Mouse (Mus musculus): ENCODE results near the gene Fam107a. TPM values are rescaled to one million over a fixed set of nuclear protein-coding genes. Genes with fewer than 3 reads are reported as not detected.
A peak's percentile ranks its signal among the peaks of the same experiment; 100 is the strongest.

Fam107a gene
- polyA plus RNA-seq (2014; fragmentation: Nextera tagmentation; extraction: Ambion mirVana) = 3.2 and 4.0 TPM in 2 replicates

DNA sequence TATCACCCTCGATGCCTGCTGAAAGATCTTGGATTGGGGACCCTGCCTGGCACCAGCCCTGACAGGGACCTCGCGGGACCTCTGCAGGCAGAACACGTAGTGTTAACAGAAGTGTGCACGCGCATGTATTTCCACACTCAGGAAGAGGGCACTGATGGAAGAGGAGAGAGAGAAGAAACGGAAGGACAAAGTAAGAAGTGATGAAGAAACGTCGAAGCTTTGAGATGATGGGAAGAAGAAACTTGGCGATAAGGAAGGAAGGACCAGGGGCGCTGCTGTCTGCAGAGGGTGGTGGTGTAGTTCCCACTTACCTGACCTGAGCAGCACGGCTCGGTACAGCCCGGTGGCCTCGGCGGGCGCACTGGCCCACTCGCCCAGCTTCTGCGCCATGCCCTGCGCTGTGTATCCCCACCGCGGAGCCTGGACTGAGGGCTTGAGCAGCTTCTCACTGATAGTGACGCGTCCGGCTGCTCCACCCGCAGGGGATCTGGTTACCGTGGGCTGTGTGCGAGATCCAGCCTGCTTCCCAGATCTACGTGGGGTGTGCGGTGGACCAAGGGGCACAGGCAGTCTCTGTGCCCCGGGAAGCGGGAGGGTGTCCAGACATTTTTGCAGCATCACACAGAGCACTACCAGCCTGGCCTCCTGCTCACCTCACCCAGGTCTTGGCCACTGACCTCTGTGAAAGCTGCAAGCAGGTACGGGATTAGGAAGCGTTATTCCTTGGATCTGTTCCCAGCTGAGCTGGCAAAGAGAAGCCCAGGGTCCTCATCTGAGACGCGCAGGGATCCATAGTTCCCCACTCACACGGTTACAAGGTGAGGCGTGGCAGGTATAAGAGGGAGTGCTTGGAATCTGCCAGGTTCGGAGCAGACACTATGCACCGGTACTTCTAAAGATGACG is at the start of gene Fam107a:
Fam107a (minus strand) TSS at position 830 of the 904 bp plus-strand sequence.
- no peaks in the 10 kb centered on the region for H3K36me3 ChIP-seq (ENCODE audit: control insufficient read depth, insufficient read depth, low read length)
- H3K9ac ChIP-seq (ENCODE audit: low read depth, low read length) = 0 out of 2 replicates have a peak within 1 kb of the TSS, but pooled peaks have one; percentile 18
- peak; percentile 63; the same call in 1 of the 2 replicates for ATAC-seq (ENCODE audit: low FRiP score, low TSS enrichment)
- WGBS = 11% methylated on average over 39 of the region's 41 CpGs
- H3K27me3 ChIP-seq (ENCODE audit: control insufficient read depth, insufficient read depth, low read length) = peaks cover 22% of the 10 kb centered on the region
- H3K4me3 ChIP-seq (ENCODE audit: low read length) = peak within 1 kb of the TSS; percentile 30
- H3K27ac ChIP-seq (ENCODE audit: low read depth, low read length) = no peak within 1 kb of the TSS
- no peaks in the 10 kb centered on the region for H3K9me3 ChIP-seq (ENCODE audit: control insufficient read depth, low read length)
- peaks cover 7% of the 10 kb centered on the region; the same call in 1 of the 2 replicates for H3K4me1 ChIP-seq (ENCODE audit: control insufficient read depth, insufficient read depth, low read length)
- H3K4me2 ChIP-seq (replicated peaks; ENCODE audit: low read depth, low read length) = peak within 1 kb of the TSS; percentile 42

DNA sequence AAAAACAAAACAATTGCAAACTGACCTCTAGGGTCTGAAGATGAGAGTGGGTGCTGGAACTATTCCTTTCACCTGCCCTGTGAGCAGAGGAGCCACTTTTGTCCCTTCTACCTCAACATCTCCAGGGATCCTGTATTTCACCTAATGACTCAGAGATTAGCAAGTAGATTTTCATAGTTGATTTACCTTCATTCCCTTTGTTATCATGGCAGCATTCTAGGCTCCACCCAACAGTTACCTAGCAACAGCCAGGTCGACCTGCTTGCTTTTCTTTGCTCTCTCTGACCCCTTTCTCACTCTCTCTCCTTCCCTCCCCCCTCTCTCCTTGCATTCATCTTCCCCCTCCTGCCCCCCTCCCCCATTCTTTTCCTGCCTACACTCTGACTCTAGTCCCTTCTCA is 49.3 kb upstream of the Fam107a start:
- ATAC-seq (ENCODE audit: low FRiP score, low TSS enrichment) = no peak
- peaks cover 10% of the 10 kb centered on the region; the same call in 1 of the 2 replicates for H3K4me1 ChIP-seq (ENCODE audit: control insufficient read depth, insufficient read depth, low read length)
- WGBS = 0% methylated on average over 1 of the region's 1 CpGs

GRCm38 (mm10) chr14:8365833-8366232 is 48.0 kb upstream of the Fam107a start:
- no peaks in the 10 kb centered on the region for H3K36me3 ChIP-seq (ENCODE audit: control insufficient read depth, insufficient read depth, low read length)
- H3K27me3 ChIP-seq (ENCODE audit: control insufficient read depth, insufficient read depth, low read length) = no peaks in the 10 kb centered on the region
- no peaks in the 10 kb centered on the region for H3K9me3 ChIP-seq (ENCODE audit: control insufficient read depth, low read length)
- H3K4me3 ChIP-seq (ENCODE audit: low read length) = no peak overlapping the region
- no peak overlapping the region for H3K9ac ChIP-seq (ENCODE audit: low read depth, low read length)
- WGBS = 76% methylated on average over 6 of the region's 6 CpGs
- peaks cover 10% of the 10 kb centered on the region; the same call in 1 of the 2 replicates for H3K4me1 ChIP-seq (ENCODE audit: control insufficient read depth, insufficient read depth, low read length)
- H3K27ac ChIP-seq (ENCODE audit: low read depth, low read length) = no peak overlapping the region
- no peak for ATAC-seq (ENCODE audit: low FRiP score, low TSS enrichment)
- H3K4me2 ChIP-seq (replicated peaks; ENCODE audit: low read depth, low read length) = no peak overlapping the region

More for the DNA sequence above, 49.3 kb upstream of the Fam107a start:
- Histone ChIP-seq H3K27ac (ENCODE audit: low read depth, low read length) (no peak overlapping the region), H3K4me2 (replicated peaks; ENCODE audit: low read depth, low read length) (no peak overlapping the region), H3K36me3 (ENCODE audit: control insufficient read depth, insufficient read depth, low read length) (no peaks in the 10 kb centered on the region), H3K27me3 (ENCODE audit: control insufficient read depth, insufficient read depth, low read length) (no peaks in the 10 kb centered on the region), H3K9me3 (ENCODE audit: control insufficient read depth, low read length) (no peaks in the 10 kb centered on the region), H3K4me3 (ENCODE audit: low read length) (no peak overlapping the region), H3K9ac (ENCODE audit: low read depth, low read length) (no peak overlapping the region)

- Histone ChIP-seq H3K27me3 (ENCODE audit: control insufficient read depth, insufficient read depth, low read length) (no peaks in the 10 kb centered on the region), H3K4me1 (ENCODE audit: control insufficient read depth, insufficient read depth, low read length) (no peaks in the 10 kb centered on the region), H3K36me3 (ENCODE audit: control insufficient read depth, insufficient read depth, low read length) (no peaks in the 10 kb centered on the region), H3K9me3 (ENCODE audit: control insufficient read depth, low read length) (no peaks in the 10 kb centered on the region), H3K9ac (ENCODE audit: low read depth, low read length) (no peak overlapping the region), H3K4me2 (replicated peaks; ENCODE audit: low read depth, low read length) (no peak overlapping the region), H3K4me3 (ENCODE audit: low read length) (no peak overlapping the region), H3K27ac (ENCODE audit: low read depth, low read length) (no peak overlapping the region)
- 83% methylated on average over 9 of the region's 9 CpGs for WGBS
- no peak; the same call in 1 of the 2 replicates for ATAC-seq (ENCODE audit: low FRiP score, low TSS enrichment)
Measured at GRCm38 (mm10) chr14:8356836-8357235, 39.0 kb upstream of the Fam107a start.

- no peak overlapping the region for H3K4me2 ChIP-seq (replicated peaks; ENCODE audit: low read depth, low read length)
- no peaks in the 10 kb centered on the region for H3K36me3 ChIP-seq (ENCODE audit: control insufficient read depth, insufficient read depth, low read length)
- H3K4me1 ChIP-seq (ENCODE audit: control insufficient read depth, insufficient read depth, low read length) = no peaks in the 10 kb centered on the region
- H3K9ac ChIP-seq (ENCODE audit: low read depth, low read length) = no peak overlapping the region
- ATAC-seq (ENCODE audit: low FRiP score, low TSS enrichment) = peak; percentile 81; the same call in 1 of the 2 replicates
- no peak overlapping the region for H3K4me3 ChIP-seq (ENCODE audit: low read length)
- WGBS = 30% methylated on average over 6 of the region's 6 CpGs
- no peaks in the 10 kb centered on the region for H3K9me3 ChIP-seq (ENCODE audit: control insufficient read depth, low read length)
- no peak overlapping the region for H3K27ac ChIP-seq (ENCODE audit: low read depth, low read length)
- no peaks in the 10 kb centered on the region for H3K27me3 ChIP-seq (ENCODE audit: control insufficient read depth, insufficient read depth, low read length)
Measured at GRCm38 (mm10) chr14:8355999-8356501, 38.2 kb upstream of the Fam107a start.

DNA sequence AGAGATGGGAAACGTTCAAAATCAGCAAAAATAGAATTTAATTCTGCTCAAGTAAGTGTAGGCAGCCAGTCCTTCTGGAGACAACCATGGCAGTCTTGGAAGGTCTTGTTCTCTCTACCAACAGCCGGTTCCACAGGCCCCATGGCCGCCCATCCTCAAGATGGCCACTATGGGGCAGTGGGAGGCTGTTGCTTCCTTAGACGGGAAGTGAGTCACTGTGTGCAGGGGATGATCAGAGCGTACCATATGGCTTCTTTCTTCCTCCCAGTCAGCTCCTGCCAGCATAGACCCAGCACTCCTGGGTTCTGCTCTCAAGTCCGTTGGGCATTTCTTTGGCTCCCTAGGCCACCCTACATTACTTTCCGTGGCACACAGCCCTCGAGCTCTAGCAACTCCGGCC is 31.1 kb upstream of the Fam107a start:
- Histone ChIP-seq H3K27me3 (ENCODE audit: control insufficient read depth, insufficient read depth, low read length) (no peaks in the 10 kb centered on the region), H3K4me1 (ENCODE audit: control insufficient read depth, insufficient read depth, low read length) (no peaks in the 10 kb centered on the region), H3K4me2 (replicated peaks; ENCODE audit: low read depth, low read length) (no peak overlapping the region), H3K36me3 (ENCODE audit: control insufficient read depth, insufficient read depth, low read length) (no peaks in the 10 kb centered on the region), H3K4me3 (ENCODE audit: low read length) (no peak overlapping the region), H3K9ac (ENCODE audit: low read depth, low read length) (no peak overlapping the region), H3K27ac (ENCODE audit: low read depth, low read length) (no peak overlapping the region), H3K9me3 (ENCODE audit: control insufficient read depth, low read length) (no peaks in the 10 kb centered on the region)
- WGBS = 66% methylated on average over 9 of the region's 9 CpGs
- ATAC-seq (ENCODE audit: low FRiP score, low TSS enrichment) = no peak

GRCm38 (mm10) chr14:8346255-8346997 is 28.6 kb upstream of the Fam107a start:
- H3K9ac ChIP-seq (ENCODE audit: low read depth, low read length) = no peak overlapping the region
- no peaks in the 10 kb centered on the region for H3K4me1 ChIP-seq (ENCODE audit: control insufficient read depth, insufficient read depth, low read length)
- H3K36me3 ChIP-seq (ENCODE audit: control insufficient read depth, insufficient read depth, low read length) = no peaks in the 10 kb centered on the region
- H3K27ac ChIP-seq (ENCODE audit: low read depth, low read length) = no peak overlapping the region
- no peak overlapping the region for H3K4me3 ChIP-seq (ENCODE audit: low read length)
- H3K4me2 ChIP-seq (replicated peaks; ENCODE audit: low read depth, low read length) = no peak overlapping the region
- H3K27me3 ChIP-seq (ENCODE audit: control insufficient read depth, insufficient read depth, low read length) = no peaks in the 10 kb centered on the region
- 22% methylated on average over 7 of the region's 7 CpGs for WGBS
- ATAC-seq (ENCODE audit: low FRiP score, low TSS enrichment) = peak; percentile 65
- H3K9me3 ChIP-seq (ENCODE audit: control insufficient read depth, low read length) = no peaks in the 10 kb centered on the region

DNA sequence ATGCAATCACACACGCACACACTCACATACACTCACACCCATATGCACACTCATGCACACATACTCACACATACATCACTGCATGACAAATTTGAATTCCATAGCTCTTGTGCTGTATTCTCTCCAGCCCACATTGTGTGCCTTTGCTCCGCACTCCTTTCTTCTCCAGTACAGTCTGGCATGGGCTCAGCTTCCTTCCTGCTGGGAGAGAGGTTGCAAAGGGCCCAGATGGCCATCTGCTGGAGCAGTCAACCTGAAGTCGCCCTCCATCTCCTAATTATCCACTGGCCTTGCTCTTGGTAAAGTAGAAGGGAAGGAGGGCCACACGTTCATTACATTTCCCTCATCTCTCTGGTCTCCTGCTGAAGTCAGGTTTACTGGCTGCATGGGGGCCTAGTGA is 27.7 kb upstream of the Fam107a start:
- H3K36me3 ChIP-seq (ENCODE audit: control insufficient read depth, insufficient read depth, low read length) = no peaks in the 10 kb centered on the region
- no peaks in the 10 kb centered on the region for H3K4me1 ChIP-seq (ENCODE audit: control insufficient read depth, insufficient read depth, low read length)
- no peak for ATAC-seq (ENCODE audit: low FRiP score, low TSS enrichment)
- no peak overlapping the region for H3K4me2 ChIP-seq (replicated peaks; ENCODE audit: low read depth, low read length)
- no peak overlapping the region for H3K9ac ChIP-seq (ENCODE audit: low read depth, low read length)
- no peaks in the 10 kb centered on the region for H3K27me3 ChIP-seq (ENCODE audit: control insufficient read depth, insufficient read depth, low read length)
- 85% methylated on average over 4 of the region's 4 CpGs for WGBS
- no peak overlapping the region for H3K27ac ChIP-seq (ENCODE audit: low read depth, low read length)
- H3K9me3 ChIP-seq (ENCODE audit: control insufficient read depth, low read length) = no peaks in the 10 kb centered on the region
- H3K4me3 ChIP-seq (ENCODE audit: low read length) = no peak overlapping the region
